Mouse (Mus musculus) left cerebral cortex, adult 2 months (tissue): ENCODE measurements around the gene Unc79. TPM values are rescaled to one million over a fixed set of nuclear protein-coding genes. Genes with fewer than 3 reads are reported as not detected.

ENCODE experiments used
- DNase-seq, 2 experiments: peaks; one replicate each; pipeline ENCODE4 v3.0.0; 2021 to 2022; ENCODE audit warnings: low spot score in 2 of 2, mixed read lengths in 1 of 2; ENCODE audit errors: extremely low spot score in 1 of 2
- H3K27ac ChIP-seq: fragments of 200-600 bp; 2 replicates; pipeline ENCODE4 v1.8.1; 2022
- H3K4me3 ChIP-seq: fragments of 200-600 bp; 2 replicates; pipeline ENCODE4 v1.8.1; 2022
- CTCF ChIP-seq: fragments of 200-600 bp; IDR thresholded peaks from 2 replicates; pipeline ENCODE4 v1.8.1; 2022; ENCODE audit warnings: antibody characterized with exemption, mild to moderate bottlenecking, moderate library complexity
- intact Hi-C: fragments of 180-260 bp; cut with DNase I; formaldehyde crosslinking; loops from one replicate; pipeline ENCODE4 v1.15.1; 2025
- total RNA-seq, 2 experiments: library from RNA; stranded (reverse); gene quantifications; 2 replicates each; pipeline ENCODE4 v1.2.3; 2021

Unc79 gene
- total RNA-seq, 2 experiments from 2014 or later, result 60.8 to 66.7 TPM

DNA sequence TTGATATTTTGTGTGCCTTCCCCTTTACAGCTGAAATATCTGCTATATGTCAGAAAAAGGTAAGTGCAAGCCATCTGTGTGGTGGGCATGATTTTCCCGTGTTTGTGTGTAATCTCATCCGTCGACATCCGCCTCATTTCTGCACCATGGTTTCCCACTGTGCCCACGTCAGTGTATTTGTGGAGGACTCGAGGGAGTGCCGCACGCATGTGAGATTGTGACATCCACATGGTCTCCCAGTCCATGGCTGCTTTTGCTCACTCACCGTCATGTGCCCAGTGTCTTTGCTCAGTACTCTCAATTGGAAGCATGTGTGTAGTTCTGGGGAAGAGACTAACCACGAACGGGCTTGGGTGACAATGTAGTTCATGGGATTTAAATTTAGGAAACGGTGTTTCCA, 101.2 kb downstream of the Unc79 start:
- intact Hi-C loops, result no loop called here
- Histone ChIP-seq H3K27ac (no peak overlapping the region), H3K4me3 (no peak overlapping the region)
- TF ChIP-seq CTCF, result no peak
- no peak for DNase-seq

DNA sequence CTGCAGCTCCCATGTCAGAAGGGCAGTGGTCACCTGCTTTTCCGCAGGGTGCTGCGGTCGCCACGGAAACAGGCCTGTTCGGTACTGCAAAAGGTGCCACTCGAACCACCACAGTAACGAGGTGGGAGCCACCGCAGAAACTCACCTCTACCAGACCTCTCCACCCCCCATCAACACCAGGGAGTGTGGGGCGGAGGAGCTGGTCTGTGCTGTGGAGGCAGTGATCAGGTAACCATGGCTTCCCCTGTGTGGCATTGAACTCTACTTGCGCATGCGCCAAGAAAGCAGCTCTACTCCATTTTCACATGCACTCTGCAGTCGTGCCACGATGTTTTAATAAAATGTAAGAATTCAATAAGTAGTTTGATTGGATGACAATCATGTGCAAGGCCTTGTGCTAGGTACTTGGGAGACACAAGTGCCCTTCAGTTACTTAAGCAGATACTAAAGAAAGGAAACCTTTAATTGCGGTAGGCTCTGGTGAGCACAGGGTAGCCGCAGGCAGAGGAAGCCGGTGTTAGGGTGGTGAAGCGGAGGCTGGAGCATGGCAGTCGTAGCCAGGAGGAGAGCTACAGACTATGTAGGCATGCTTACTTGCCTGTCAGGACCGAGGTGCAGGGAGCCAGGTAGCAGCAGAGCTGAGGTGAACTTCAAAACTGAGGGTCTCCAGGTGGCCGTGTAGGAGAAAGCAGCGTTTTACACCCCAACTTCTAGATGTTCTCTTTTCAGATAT, 110.8 kb downstream of the Unc79 start:
- intact Hi-C loops, result loop anchor here (5.0 to 10.0 kb wide), 2 partner anchors 112 to 305 kb away; partner anchors contain the start of genes Gm20604, Gm28051, Gon7 and Ubr7
- Histone ChIP-seq H3K27ac (no peak overlapping the region), H3K4me3 (no peak overlapping the region)
- DNase-seq, result no peak
- no peak for TF ChIP-seq CTCF

DNA sequence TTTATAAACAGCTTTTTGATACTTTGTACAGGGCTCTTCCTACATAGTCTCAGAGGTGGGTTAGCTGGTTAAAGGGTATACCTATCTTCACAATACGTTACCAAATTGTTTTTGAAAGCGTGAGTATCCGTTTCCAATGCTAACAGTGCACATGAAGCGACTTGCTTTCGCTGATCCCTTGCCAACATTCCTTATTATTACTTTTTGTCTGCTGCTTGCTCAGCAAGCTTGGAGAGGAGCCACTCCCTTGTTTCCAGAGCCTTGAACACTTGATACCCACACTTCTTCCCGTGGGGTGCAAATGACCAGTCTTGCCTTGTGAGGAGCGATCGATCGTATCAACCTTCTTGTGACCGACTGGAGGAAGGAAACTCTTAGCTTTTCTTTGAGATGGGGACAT, 112.1 kb downstream of the Unc79 start:
- intact Hi-C loops, result loop anchor here (5.0 to 10.0 kb wide), 2 partner anchors 113 to 306 kb away; partner anchors contain the start of genes Gm20604, Gm28051, Gon7 and Ubr7
- no peak for DNase-seq
- no peak overlapping the region for H3K4me3 ChIP-seq
- H3K27ac ChIP-seq, result no peak overlapping the region
- no peak for TF ChIP-seq CTCF

DNA sequence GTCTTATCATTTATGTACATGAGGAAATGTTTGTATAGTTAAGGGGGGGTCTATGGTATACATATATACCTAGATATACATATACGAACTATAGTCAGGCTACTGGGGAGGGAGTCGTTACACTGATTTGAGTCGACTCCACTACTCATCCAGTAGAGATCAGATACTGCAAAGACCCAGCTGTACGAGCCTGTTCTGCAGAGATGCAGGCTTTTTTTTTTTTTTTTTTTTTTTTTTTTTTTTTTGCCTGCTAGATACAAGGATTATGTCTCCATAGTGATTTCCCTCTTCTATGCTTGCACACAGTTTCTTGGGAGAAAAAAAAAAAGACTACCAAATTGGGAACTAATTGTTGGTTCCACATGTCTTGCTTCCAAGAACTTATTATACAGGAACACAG, 113.5 kb downstream of the Unc79 start:
- TF ChIP-seq CTCF, result no peak
- H3K27ac ChIP-seq, result no peak overlapping the region
- intact Hi-C loops, result loop anchor here (5.0 to 10.0 kb wide), 2 partner anchors 115 to 307 kb away; partner anchors contain the start of genes Gm20604, Gm28051, Gon7 and Ubr7

DNA sequence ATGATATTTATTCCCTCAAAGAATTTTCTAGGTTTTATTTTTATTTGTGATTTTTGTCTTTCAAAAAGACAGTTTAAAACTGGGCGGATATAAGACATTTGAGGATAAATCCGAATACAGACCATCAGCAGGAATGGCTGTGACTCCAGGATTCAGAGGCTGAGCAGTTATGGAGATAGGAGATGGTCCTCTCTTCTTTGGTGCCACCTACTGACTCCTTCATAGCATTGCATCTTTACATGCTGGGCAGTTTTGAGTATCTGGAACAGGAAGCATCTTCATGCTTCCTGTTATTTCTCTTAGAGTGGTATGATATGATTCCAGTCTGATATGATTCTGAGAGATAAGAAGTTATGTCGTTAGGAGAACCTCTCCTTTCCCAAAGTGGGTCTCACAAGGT, 116.3 kb downstream of the Unc79 start:
- peak; percentile 88 for TF ChIP-seq CTCF
- H3K4me3 ChIP-seq, result no peak overlapping the region
- H3K27ac ChIP-seq, result no peak overlapping the region
- no peak for DNase-seq
- intact Hi-C loops, result loop anchor here (1.0 to 10.0 kb wide), 3 partner anchors 118 to 310 kb away; partner anchors contain the start of genes Gm20604, Gm28051, Gon7 and Ubr7

More for the DNA sequence above, 113.5 kb downstream of the Unc79 start:
- DNase-seq, result no peak
- no peak overlapping the region for H3K4me3 ChIP-seq

DNA sequence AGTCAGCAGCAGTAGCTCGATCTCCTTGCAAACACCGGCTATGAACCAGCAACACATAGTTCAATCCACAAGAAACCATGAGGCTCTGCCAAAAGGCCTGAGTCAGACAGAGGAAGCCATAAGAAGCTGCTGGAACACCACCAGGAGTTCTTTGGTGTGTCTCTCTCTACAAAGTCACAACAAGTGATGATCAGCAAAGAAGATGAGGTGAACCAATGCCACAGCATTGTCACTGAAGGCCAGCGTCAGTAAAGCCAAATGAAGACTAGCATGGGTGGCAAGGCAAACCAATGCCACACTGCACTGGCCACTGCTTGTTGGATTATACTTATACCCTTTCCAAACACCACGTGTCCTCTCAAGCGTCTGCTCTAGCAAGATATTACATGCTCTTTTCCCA, 119.5 kb downstream of the Unc79 start:
- no peak for TF ChIP-seq CTCF
- Histone ChIP-seq H3K4me3 (no peak overlapping the region), H3K27ac (no peak overlapping the region)
- intact Hi-C loops, result loop anchor here (10.0 kb wide), 1 partner anchor 313 kb away; the partner anchor contains the start of genes Gm20604, Gm28051, Gon7 and Ubr7
- no peak for DNase-seq

DNA sequence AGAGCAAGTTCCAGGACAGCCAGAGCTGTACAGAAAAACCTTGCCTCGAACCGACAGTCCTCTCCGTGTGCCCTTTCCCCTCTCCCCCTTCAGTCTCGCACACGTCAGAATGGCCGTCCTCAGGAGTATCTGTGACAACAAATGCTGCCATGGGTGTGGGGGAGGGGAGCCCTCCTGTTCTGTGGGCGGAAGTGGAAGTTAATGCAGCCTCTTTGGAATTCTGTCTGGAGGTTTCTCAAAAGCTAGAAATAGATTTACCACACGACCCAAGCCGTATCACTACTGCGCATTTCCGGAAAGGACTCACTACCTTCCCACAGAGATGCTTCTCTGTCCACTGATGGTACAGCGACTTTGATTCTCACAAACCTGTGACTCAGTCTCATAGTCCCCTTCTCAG, 120.9 kb downstream of the Unc79 start:
- Histone ChIP-seq H3K27ac (no peak overlapping the region), H3K4me3 (no peak overlapping the region)
- intact Hi-C loops, result loop anchor here (10.0 kb wide), 1 partner anchor 315 kb away; the partner anchor contains the start of genes Gm20604, Gm28051, Gon7 and Ubr7
- TF ChIP-seq CTCF, result no peak
- DNase-seq, result no peak

DNA sequence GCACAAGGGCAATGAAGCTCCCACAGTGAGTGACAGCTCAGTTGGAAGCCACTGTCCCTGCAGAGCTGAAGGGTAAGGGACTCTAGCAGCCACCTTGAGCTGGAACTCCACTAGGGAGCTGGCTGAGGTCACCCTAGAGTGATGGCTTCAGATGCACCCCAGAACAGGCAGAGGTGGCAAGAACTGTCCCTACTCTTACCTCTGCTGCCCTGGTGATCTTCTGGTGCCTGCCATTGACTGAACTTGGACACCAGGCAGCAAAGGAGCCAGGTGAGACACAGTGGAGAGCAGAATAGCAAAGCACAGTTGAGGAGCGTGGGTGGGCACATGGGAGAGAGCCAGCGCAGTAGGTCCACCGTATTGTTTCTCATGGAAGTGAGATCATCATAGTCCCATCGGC, 125.3 kb downstream of the Unc79 start:
- no peak for TF ChIP-seq CTCF
- Histone ChIP-seq H3K27ac (no peak overlapping the region), H3K4me3 (no peak overlapping the region)
- DNase-seq, result no peak
- intact Hi-C loops, result no loop called here

DNA sequence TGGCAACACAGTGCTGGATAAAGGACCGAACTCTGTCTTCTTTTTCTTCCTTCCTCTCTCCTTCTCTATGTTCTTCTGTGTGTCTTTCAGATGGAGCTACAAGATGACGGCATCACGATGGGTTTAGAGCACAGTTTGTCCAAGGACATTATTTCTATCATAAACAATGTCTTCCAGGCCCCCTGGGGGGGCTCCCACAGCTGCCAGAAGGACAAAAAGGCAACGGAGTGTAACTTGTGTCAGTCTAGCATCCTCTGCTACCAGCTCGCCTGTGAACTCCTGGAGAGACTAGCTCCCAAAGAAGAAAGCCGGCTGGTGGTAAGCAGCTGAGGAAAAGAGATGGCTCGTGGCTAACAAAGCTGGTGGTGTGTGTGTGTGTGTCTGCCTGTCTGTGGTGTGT, 130.1 kb downstream of the Unc79 start:
- intact Hi-C loops, result no loop called here
- TF ChIP-seq CTCF, result no peak
- Histone ChIP-seq H3K4me3 (no peak overlapping the region), H3K27ac (no peak overlapping the region)
- no peak for DNase-seq

DNA sequence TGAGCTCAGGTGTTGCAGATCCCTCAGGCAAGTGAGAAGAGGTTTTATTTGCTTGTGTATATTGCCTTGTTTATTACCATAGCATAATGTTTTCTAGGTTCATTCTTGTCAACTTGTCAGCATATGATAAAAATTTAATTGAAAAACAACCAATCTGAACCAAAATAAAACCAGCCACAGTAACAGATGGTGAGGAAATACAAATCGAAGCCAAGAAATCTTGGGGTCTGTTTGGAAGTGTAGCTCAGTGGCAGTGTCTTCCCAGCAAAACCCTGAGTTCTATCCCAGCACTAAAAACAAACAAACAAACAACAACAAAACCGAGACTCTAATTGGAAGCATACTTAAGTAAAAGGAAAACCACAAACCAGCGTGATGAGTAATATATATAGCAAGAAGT, 131.4 kb downstream of the Unc79 start:
- no peak for DNase-seq
- H3K4me3 ChIP-seq, result no peak overlapping the region
- TF ChIP-seq CTCF, result no peak
- intact Hi-C loops, result no loop called here
- H3K27ac ChIP-seq, result no peak overlapping the region

DNA sequence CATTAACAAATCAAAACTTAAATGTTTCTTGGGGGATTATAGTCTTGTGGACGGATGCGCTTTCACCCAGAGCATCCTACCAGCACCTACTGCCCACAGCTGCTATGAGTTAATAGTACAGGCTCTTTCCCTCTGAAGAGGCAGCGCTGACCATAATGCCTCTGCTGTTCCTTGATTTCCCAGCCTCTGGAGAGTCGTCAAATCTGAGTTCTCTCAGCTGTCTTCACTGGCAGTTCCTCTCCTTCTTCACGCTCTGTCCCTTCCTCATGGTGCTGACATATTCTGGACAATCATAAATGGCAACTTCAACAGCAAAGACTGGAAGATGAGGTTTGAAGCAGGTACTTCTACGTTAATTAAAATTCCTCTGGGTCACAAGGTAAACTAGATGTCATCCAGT, 143.2 kb downstream of the Unc79 start:
- no peak for TF ChIP-seq CTCF
- Histone ChIP-seq H3K4me3 (no peak overlapping the region), H3K27ac (no peak overlapping the region)
- intact Hi-C loops, result no loop called here
- no peak for DNase-seq

DNA sequence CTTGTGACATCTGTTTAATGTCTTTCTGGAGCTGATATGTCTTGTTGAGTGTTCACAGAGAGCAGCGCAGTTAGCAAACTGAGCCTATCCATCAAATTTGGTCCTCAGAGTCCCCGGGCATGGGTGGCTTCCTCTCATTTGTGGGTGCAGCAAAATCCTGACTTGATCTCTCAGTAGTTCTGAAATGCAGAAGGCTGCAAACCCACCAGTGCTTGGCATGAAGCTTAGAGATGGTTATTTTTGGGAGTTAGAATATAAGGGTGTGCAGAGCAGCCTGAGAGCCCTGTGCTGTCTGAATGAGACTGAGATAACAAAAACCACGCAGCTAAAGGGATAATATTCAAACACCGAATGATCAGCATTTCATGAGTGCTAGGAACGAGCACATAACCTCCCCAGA, 146.5 kb downstream of the Unc79 start:
- H3K27ac ChIP-seq, result peak overlapping the region; percentile 45; the same call in 1 of the 2 replicates
- intact Hi-C loops, result no loop called here
- DNase-seq, result no peak
- H3K4me3 ChIP-seq, result no peak overlapping the region
- no peak for TF ChIP-seq CTCF

DNA sequence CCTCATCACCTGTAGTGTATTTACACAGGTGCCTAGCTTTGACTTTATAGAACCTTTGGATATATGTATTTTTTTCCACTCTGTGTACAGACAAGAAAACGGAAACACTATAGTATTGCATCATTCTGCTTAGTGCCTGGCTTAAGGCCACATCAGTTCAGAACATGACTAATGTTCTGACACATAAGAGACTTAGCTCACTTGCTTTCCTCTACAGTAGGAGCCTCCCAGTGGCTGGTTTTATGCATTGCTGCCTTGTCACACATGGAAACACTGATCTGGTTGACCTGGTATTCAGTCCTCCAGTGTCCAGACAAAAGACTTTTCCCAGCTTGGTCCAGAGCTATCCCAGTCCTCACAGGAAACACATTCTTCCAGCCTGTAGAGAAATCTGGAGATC, 150.5 kb downstream of the Unc79 start:
- intact Hi-C loops, result no loop called here
- peak in 1 of 2 experiments; percentile 39 for DNase-seq
- no peak overlapping the region for H3K4me3 ChIP-seq
- TF ChIP-seq CTCF, result peak; percentile 61
- no peak overlapping the region for H3K27ac ChIP-seq
